Mouse (Mus musculus) liver, embryonic 14.5 days (tissue): ENCODE measurements around the gene Cetn4.

ENCODE experiments used
- CTCF ChIP-seq: IDR thresholded peaks from 2 replicates; pipeline ENCODE4 v1.5.1; 2016; ENCODE audit warnings: antibody characterized with exemption, low read depth, control low read depth
- EP300 ChIP-seq: IDR thresholded peaks from 2 replicates; pipeline ENCODE4 v1.6.1; 2016; ENCODE audit warnings: antibody characterized with exemption, low read depth

- TF ChIP-seq CTCF (no peak), EP300 (no peak)
Measured at GRCm38 (mm10) chr3:37292654-37293053, 19.9 kb downstream of the Cetn4 start.
